Mouse (Mus musculus): ENCODE results near the gene Bmpr2.
A peak's percentile ranks its signal among the peaks of the same experiment; 100 is the strongest.

The Bmpr2 gene

DNA sequence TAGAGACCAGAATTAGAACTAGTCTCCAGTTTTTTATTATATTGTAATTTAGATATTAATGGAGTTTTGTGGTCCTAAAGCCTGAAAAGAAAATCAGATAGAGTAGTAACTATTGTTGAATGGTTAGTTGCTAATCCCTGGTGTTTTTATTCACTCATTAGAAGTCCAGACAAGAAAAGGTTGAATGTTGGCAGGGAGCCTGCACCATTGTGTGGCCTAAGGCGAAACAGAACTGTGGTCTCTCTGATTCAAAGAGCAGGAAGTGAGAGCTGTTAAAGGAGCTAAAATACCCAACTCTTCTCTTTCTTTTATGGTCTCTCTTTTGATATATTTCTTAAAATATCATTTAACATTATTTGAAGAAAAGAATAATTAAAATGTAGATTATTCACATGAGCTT, 32.1 kb downstream of the Bmpr2 start:
- peak in 1 of 2 experiments; percentile 11 for DNase-seq (ENCODE audit: low spot score in 2 of 2)

DNA sequence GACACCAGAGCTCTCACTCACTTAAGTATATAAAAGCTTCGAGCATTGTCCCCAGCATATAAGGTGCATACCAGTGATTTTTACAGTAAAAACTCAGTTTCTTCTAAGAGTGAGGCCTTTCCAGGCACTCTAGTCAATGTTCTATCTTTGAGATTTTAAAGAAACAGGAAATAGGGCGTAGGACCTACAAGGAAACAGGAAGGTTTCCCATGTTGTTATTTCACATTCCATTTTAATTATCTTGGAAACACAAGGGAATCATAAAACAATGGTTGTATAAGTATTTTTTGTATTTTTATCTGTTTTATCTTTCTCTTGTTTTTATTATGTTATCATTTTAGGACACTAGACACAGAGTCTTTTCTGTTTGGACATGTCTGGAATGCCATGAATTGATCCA, 34.7 kb downstream of the Bmpr2 start:
- no peak for DNase-seq (ENCODE audit: low spot score in 2 of 2)

DNA sequence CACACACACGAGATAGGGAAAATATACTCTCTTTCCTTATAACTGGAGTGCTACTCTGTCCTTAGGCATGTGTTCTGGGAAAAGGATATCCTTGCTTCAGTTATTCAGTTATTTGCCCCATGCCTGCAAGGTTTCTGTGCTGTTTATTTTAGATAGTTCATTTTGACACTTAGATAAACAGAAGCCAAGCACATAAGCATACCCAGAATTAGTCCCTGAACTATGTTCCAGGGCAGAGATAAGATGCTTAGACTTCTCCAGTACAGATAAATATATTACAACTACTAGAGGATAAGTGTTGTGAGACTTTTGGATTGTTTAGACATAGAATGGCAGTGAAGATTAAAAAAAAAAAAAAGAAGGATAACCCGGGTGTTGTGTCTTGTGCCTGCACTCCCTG, 41.2 kb downstream of the Bmpr2 start:
- no peak for DNase-seq (ENCODE audit: low spot score in 2 of 2)

DNA sequence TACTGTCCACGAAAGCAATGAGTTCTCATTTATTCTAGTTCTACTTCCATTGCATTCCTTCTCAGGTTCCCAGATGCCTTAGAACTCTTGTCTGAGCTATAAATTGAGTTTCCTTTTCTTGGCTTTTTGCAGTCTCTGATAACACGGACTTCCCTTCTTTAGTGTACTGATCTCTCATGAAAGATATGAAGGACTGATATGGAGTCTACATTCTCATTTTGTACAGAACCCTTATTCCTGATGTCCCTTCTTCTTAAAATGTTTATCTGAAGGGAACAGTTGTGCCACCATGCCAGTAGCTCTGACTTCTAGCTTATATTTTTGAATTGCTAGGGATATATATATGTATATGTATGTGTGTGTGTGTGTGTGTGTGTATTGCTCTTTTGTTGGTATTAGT, 46.7 kb downstream of the Bmpr2 start:
- no peak for DNase-seq (ENCODE audit: low spot score in 2 of 2)

DNA sequence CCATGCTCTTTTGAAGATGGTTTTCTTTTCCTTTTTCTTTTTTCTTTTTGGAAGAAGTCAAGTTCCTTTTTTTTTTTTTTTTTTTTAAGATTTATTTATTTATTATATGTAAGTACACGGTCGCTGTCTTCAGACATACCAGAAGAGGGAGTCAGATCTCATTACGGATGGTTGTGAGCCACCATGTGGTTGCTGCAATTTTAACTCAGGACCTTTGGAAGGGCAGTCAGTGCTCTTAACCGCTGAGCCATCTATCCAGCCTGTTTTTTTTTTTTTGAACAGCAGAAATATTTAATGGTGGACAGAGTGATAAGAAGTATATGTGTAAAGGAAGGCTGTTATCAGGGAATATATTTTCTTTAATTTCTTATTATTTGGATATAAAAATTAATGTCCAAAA, 49.6 kb downstream of the Bmpr2 start:
- no peak for DNase-seq (ENCODE audit: low spot score in 2 of 2)

DNA sequence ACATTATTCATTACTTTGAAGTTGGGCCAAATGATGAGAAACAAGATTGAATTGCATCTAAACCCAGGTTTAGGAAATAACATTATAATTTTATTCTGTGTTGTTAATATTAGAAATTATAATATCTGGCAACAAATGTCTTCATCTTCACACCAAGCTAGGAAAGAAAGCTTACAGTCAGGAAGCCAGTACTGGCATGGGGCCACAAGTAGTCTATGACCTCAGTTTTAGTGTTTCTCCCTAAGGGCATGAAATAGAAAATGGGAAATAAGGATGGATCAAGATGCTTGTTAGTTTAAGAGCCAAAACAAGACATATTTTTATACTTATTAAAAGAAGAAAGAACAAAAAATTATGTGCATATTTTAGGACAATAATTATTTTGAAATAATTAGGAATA, 62.2 kb downstream of the Bmpr2 start:
- no peak for DNase-seq (ENCODE audit: low spot score in 2 of 2)

DNA sequence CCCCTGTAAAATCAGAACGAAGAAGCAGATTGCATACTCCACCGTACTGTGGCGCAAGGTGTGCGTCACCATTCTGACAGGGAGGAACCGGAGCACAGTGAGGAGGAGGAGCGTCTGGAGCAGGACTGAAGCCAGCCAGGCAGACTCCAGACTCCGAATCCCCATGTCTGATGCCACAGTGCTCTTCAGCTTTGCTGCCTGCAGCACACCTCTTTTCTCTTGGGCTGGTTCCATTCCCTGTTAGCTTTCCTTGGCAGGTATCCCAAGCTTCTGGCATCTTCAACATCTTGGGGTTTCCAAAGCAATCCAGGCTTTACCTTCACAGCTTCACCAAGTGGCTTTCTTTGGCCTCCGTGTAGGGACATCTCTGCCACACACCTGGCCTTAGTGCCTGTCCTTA, 63.4 kb downstream of the Bmpr2 start:
- DNase-seq (ENCODE audit: low spot score in 2 of 2) = no peak

DNA sequence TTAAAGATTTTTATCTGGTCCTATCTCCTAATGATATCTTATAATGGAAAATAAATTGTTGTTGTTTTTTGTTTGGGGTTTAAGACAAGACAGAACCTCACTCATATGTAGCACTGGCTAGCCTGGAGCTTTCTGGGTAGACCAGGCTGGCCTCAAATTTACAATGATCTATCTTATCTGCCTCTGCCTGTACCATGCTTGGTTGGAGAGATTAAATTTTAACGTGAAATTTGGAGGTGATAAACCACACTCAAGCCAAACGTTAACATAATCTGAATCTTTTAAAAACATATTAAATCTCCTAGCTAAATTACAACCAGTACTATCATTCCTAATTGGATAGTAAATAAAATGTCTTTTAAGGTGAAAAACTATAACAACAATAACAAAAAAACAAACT, 66.2 kb downstream of the Bmpr2 start:
- DNase-seq (ENCODE audit: low spot score in 2 of 2) = no peak

DNA sequence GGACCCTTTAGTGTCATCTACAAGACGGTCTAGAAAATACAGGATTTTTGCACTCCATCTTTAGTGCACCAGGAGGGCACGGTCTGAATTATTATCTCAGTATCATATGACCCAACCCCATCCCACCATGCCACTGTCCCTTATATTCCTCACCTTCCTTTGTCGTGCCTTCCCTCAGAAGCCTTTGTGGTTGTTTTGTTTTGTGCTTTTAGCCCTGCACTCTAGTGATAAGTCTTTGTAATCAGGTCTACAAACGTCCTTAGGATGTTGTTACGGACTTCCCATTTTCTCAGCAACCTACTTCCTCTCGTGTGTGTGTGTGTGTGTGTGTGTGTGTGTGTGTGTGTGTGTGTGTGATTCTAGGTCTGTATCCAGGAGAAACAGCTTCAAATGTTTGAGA, 67.0 kb downstream of the Bmpr2 start:
- no peak for DNase-seq (ENCODE audit: low spot score in 2 of 2)

DNA sequence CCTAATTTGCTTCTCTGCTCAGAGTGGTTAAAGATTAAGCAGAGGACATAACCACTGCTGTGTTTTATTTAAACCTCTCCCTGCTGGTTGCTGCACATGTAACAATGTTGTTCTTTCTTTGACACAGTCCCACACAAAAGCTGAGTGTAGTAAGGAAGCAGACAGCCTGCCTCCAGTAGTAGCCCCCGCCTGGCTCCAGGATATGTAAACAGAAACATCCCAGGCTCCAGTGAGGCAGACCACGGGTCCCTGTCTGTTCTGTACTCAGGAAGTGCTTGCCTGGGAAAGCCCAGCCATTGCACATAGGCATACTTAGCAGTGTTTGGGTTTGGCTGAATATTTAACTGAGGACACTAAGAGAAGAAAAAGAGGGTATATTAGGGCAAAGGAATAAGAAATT, 70.5 kb downstream of the Bmpr2 start:
- DNase-seq (ENCODE audit: low spot score in 2 of 2) = no peak

DNA sequence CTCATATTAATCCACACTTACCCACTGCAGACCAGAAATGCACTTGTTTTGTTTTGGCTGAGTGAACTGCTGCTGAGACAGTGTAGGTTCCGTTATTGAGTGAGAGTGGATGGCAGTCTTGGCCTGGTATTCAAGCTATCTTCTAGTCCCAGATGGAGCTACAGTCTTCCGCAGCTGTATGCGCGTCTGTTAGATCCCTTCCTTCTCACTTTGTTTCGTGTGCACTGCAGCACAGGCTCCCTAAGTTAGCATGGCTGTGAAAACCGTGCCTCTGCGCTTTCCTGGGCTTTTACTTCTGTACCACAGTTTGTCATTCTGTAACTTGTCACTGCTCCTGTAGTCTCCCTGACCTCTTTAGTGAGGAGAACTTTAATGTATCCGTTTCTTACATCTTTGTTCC, 85.1 kb downstream of the Bmpr2 start:
- DNase-seq (ENCODE audit: low spot score in 2 of 2) = no peak

DNA sequence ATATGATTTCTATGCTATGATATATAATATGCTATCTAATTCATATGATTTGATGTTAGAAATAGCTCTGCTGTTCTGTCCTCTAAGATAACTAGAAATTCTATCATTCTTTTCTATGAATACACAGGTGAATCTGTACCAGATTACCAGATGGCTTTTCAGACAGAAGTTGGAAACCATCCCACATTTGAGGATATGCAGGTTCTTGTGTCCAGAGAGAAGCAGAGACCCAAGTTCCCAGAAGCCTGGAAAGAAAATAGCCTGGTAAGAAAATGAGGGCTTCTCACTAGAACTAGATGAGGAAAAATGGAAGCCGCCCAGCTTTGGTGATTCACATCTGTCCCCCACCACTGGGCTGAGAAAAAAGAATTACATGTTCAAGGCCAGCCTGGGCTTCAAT, 95.8 kb downstream of the Bmpr2 start:
- DNase-seq (ENCODE audit: low spot score in 2 of 2) = no peak

DNA sequence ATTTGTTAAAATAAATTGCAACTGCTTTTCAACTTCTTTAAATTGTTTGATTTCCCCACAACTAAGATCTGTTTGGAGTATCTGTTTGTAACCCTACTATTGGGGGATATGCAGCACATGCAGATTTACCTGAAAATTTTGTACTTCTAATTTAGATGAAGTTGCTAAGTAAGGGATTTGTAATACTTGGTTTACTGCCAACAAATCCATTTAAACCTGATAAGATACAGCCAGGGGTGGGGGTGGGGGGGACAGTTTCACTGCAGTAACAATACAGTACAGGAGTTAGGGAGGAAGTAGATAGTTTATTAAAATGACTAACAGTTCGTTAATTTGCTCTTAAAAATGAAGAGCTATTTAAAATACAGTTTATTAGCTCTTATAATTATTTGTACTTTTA, 98.9 kb downstream of the Bmpr2 start:
- no peak for DNase-seq (ENCODE audit: low spot score in 2 of 2)

DNA sequence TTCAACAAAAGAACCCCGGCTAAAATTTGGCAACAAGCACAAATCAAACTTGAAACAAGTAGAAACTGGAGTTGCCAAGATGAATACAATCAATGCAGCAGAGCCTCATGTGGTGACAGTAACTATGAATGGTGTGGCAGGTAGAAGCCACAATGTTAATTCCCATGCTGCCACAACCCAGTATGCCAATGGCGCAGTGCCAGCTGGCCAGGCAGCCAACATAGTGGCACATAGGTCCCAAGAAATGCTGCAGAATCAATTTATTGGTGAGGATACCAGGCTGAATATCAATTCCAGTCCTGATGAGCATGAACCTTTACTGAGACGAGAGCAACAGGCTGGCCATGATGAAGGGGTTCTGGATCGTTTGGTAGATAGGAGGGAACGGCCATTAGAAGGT, 104.8 kb downstream of the Bmpr2 start:
- no peak for DNase-seq (ENCODE audit: low spot score in 2 of 2)

DNA sequence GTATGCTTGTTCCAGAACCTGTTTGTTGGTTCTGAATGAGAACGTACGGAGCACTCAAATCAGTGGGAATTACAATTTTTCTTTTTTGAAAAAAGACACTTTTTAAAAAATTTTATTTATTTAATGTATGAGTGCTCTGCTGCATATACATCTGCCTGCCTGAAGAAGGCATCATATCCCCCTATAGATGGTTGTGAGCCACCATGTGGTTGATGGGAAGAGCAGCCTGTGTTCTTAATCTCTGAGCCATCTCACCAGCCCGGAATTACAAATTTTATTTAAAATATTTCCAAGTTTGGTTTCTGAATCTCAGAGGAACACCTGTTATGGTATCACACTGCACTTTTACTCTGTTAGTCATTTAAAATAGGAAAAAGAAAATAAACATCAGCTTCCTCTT, 110.8 kb downstream of the Bmpr2 start:
- no peak for DNase-seq (ENCODE audit: low spot score in 2 of 2)

DNA sequence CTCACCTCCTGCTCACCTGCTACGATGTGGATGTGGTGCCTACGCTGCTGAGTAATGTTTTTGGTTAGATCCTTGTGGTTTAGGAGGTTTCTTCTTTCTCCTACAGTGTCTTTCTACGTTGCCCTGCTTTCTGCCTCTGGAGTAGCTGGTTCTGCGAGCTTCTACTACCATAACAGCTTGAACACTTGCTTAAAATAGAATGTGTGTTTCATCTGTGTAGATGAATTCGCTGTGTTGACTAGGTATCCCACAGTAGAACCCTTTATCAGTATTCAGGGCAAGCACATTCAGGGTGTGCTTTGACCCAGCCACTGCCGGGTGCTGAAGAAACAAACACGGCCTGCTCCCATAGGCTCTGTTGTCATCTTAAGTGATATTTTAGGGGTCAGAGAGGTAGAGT, 114.9 kb downstream of the Bmpr2 start:
- DNase-seq (ENCODE audit: low spot score in 2 of 2) = no peak

DNA sequence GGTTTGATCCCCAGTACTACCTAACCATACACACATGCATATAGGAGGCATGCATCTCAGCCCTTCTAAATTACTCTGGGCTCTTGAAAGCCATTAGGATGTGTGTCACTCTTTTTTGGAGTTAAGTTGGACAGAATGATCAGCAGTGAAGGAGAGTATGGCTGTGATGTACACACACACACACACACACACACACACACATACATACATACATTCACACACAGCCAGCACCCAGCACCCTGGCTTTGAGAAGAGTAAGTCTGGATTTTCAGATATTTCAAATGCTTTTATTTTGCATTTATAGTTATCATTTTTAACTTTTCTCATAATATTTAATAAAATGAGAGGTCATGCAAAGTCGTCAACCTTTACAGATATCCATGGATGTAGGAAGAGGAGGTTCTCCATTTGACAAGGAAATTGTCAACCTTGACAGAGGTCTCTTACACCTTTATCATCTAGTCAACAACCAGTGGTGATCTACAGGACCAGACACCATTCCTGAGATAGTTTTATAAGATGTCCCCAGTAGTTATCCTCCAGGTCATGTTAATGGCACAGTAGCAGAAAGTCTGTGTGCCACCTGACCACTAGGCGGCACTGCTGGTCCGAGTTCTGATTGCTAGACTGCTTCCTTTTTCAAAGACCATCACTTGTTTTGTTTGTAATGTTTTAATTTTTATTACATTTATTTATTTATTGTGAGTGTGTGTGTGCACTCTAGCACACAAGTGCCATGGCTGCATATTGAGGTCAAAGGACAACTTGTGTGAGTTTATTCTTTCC, 120.3 kb downstream of the Bmpr2 start:
- DNase-seq (ENCODE audit: low spot score in 2 of 2) = peak; percentile 64 to 79

DNA sequence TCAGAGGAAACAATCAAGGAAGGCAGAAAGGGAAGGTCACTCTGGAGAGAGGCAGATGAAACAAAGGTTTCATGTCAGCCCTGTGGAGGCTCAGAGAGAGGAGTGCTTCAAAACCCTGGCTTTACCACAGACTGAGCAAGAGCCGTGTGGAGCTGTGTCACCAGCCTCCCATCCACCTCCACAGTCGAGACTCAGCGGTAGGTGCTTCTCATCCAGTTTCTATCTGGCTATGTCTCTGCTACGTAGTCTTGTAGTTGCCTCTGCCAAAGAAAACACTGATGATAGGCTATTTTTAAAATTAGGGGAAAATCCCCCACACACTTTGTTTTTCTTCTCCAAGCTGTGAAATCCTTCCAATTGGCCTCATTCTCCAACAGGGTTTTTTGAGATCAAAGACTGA, 123.7 kb downstream of the Bmpr2 start:
- DNase-seq (ENCODE audit: low spot score in 2 of 2) = no peak

DNA sequence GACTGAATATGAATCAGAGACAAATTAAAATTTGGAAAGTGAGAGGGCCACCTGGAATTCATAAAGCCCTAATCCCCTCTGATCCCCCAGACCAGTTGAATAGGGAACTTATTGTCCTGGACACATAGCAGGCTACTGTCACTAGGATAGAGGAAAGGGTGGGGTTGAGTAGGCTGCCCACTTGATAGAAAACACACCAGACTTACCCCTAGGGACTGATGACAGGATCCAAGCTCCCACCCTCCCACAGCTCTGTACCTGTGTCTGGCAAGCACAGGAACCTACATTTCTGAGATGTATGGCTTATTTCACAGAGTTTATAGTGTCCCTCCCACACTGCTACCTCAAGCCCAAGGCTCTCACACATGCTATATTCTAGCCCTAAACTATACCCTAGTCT, 124.8 kb downstream of the Bmpr2 start:
- DNase-seq (ENCODE audit: low spot score in 2 of 2) = no peak

DNA sequence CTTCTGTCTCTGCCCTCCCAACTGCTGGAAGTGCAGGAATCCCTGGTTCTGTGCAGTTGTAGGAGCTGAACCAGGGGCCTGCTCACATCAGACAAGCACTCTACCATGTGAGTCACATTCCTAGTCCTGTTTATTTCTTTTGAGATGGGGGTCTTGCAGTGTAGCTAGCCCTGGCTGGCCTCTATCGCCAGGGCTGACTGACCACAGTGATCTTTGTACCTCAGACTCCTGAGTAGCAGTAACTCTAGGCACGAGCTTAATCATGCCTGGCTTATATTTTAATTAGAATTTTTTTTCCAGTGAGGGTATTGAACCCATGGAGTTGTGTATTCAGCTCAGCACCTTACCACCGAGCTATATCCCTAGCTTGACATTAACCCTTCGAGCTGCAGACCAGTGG, 128.0 kb downstream of the Bmpr2 start:
- no peak for DNase-seq (ENCODE audit: low spot score in 2 of 2)

DNA sequence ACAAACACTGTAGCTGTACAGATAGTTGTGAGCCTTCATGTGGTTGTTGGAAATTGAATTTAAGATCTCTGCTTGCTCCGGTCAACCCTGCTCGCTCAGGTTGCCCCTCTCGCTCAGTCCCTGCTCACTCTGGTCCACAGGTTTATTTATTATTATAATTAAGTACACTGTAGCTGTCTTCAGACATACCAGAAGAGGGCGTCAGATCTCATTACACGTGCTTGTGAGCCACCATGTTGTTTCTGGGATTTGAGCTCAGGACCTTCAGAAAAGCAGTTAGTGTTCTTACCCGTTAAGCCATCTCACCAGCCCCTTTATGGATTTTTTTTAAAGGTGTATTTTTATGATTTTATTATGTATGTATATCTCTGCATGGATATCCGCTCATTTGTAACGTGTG, 129.6 kb downstream of the Bmpr2 start:
- no peak for DNase-seq (ENCODE audit: low spot score in 2 of 2)

DNA sequence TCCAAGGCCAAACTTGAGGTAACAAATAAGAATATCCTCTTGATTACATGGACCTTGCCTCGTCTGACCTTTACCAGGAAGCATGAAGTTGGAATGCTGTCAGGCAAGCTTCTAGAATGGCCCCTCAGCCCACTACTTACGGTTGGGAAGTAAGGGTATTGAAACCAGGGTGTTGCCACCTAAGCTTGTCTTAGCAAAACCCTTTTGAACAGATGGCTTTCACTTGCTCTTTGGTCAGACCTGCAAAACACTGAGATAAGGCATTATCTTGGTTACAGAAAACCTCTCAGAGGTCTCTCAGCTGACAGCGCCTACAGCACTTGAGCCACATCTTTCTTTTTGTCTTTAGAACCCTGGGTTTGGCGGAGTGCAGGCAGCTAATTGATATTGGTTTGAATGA, 130.8 kb downstream of the Bmpr2 start:
- DNase-seq (ENCODE audit: low spot score in 2 of 2) = no peak

DNA sequence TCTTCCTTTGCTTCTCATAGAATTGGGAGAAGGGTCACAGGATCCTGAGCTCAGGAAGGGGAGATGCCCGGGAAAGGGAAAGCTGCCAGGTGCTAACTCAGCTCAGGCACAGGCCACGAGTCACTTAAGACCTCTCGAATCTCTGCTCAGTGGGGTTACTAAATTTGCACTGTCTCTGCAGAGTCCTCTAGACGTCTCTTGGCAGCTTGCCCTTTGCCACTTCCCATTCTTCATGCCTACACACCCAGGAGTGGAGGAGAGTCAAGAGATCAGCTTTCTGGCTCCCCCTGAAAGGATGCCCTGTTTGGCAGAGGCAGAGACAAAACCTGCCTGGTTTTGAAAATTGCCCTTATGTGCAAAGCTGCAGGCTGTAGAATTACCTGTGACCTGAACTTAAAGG, 132.3 kb downstream of the Bmpr2 start:
- DNase-seq (ENCODE audit: low spot score in 2 of 2) = peak in 1 of 2 experiments; percentile 3

DNA sequence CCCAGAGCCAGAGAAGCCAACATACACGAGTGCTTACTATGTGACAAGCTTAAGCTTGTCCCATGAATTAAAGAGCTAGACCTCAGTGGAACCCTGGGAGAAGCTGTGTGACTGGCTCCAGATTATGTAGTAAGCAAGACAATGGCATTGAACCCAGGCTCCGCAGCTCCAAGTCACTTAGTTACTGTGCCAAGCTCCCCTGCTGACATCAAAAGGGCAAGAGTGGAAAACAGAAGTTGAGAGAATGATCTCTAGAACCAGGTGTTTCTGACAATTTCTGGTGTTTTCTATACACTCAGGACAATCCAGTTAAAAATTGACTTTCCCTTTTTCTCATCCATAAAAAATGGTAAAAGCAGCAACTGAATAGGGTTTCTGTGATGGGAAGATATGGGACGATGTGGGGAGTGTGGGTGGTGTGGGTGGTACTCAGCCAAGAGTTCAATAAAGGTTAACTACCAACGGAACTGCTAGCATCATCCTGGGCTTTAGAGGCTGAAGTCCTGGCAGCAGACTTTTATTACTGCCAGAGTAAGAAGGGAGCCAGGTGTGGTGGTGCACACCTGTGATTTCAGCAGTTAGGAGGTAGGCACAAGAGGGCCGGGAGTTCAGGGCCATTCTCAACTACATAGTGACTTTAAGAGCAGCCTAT, 134.1 kb downstream of the Bmpr2 start:
- DNase-seq (ENCODE audit: low spot score in 2 of 2) = no peak
